Mouse (Mus musculus): ENCODE data around the gene Mtf1. TPM values are rescaled to one million over a fixed set of nuclear protein-coding genes. Genes with fewer than 3 reads are reported as not detected.

The Mtf1 gene
- polyA plus RNA-seq, 1 experiment, result 12.4 TPM

- H3K27me3 ChIP-seq (ENCODE audit: control insufficient read depth, insufficient read depth, low read length), result no peaks in the 10 kb centered on the region
- 94% methylated on average over 2 of the region's 2 CpGs for WGBS
- no peaks in the 10 kb centered on the region for H3K4me1 ChIP-seq (ENCODE audit: control insufficient read depth, insufficient read depth, insufficient read length, low read length)
- TF ChIP-seq CTCF (IDR thresholded peaks at IDR 0.05; ENCODE audit: extremely low read depth, insufficient read length, insufficient replicate concordance, low read depth, low read length), result no peak
- H3K27ac ChIP-seq (ENCODE audit: insufficient read depth, low read depth, low read length), result no peak overlapping the region
- H3K4me3 ChIP-seq (ENCODE audit: low read depth, low read length), result no peak overlapping the region
- H3K36me3 ChIP-seq (ENCODE audit: control insufficient read depth, insufficient read depth, low read length), result peaks cover 66% of the 10 kb centered on the region
Observed at GRCm38 (mm10) chr4:124796913-124797312, 5.0 kb upstream of the Mtf1 start.

GRCm38 (mm10) chr4:124802309-124803260 is 681 bp downstream of the Mtf1 start:
- Histone ChIP-seq H3K4me1 (ENCODE audit: control insufficient read depth, insufficient read depth, insufficient read length, low read length) (peaks cover 22% of the 10 kb centered on the region; the same call in 1 of the 2 replicates), H3K27me3 (ENCODE audit: control insufficient read depth, insufficient read depth, low read length) (no peaks in the 10 kb centered on the region), H3K4me3 (ENCODE audit: low read depth, low read length) (peak overlapping the region; percentile 97), H3K27ac (ENCODE audit: insufficient read depth, low read depth, low read length) (peak overlapping the region; percentile 100), H3K36me3 (ENCODE audit: control insufficient read depth, insufficient read depth, low read length) (peaks cover 40% of the 10 kb centered on the region)
- TF ChIP-seq CTCF (IDR thresholded peaks at IDR 0.05; ENCODE audit: extremely low read depth, insufficient read length, insufficient replicate concordance, low read depth, low read length) (no peak), POLR2A (IDR thresholded peaks at IDR 0.05; ENCODE audit: low read depth, low read length) (peak; percentile 42; the same call in 1 of the 2 replicates)
- WGBS, result under 1% methylated on average over 53 of the region's 53 CpGs

GRCm38 (mm10) chr4:124803406-124803805 is 1.5 kb downstream of the Mtf1 start:
- Histone ChIP-seq H3K4me1 (ENCODE audit: control insufficient read depth, insufficient read depth, insufficient read length, low read length) (peaks cover 24% of the 10 kb centered on the region; the same call in 1 of the 2 replicates), H3K27ac (ENCODE audit: insufficient read depth, low read depth, low read length) (peak overlapping the region; percentile 67), H3K27me3 (ENCODE audit: control insufficient read depth, insufficient read depth, low read length) (no peaks in the 10 kb centered on the region), H3K36me3 (ENCODE audit: control insufficient read depth, insufficient read depth, low read length) (peaks cover 34% of the 10 kb centered on the region), H3K4me3 (ENCODE audit: low read depth, low read length) (peak overlapping the region; percentile 58)
- WGBS, result 50% methylated on average over 6 of the region's 6 CpGs
- no peak for TF ChIP-seq POLR2A (IDR thresholded peaks at IDR 0.05; ENCODE audit: low read depth, low read length)
- TF ChIP-seq CTCF (IDR thresholded peaks at IDR 0.05; ENCODE audit: extremely low read depth, insufficient read length, insufficient replicate concordance, low read depth, low read length), result no peak

GRCm38 (mm10) chr4:124808511-124808910 is 6.6 kb downstream of the Mtf1 start:
- TF ChIP-seq CTCF (IDR thresholded peaks at IDR 0.05; ENCODE audit: extremely low read depth, insufficient read length, insufficient replicate concordance, low read depth, low read length) (no peak), POLR2A (IDR thresholded peaks at IDR 0.05; ENCODE audit: low read depth, low read length) (no peak)
- no peak overlapping the region for H3K4me3 ChIP-seq (ENCODE audit: low read depth, low read length)
- 68% methylated on average over 5 of the region's 5 CpGs for WGBS
- peaks cover 34% of the 10 kb centered on the region for H3K36me3 ChIP-seq (ENCODE audit: control insufficient read depth, insufficient read depth, low read length)
- peak overlapping the region; percentile 29; the same call in 1 of the 2 replicates for H3K27ac ChIP-seq (ENCODE audit: insufficient read depth, low read depth, low read length)
- peaks cover 27% of the 10 kb centered on the region; the same call in 1 of the 2 replicates for H3K4me1 ChIP-seq (ENCODE audit: control insufficient read depth, insufficient read depth, insufficient read length, low read length)
- H3K27me3 ChIP-seq (ENCODE audit: control insufficient read depth, insufficient read depth, low read length), result no peaks in the 10 kb centered on the region

GRCm38 (mm10) chr4:124809136-124809883 is 7.4 kb downstream of the Mtf1 start:
- TF ChIP-seq POLR2A (IDR thresholded peaks at IDR 0.05; ENCODE audit: low read depth, low read length) (no peak), CTCF (IDR thresholded peaks at IDR 0.05; ENCODE audit: extremely low read depth, insufficient read length, insufficient replicate concordance, low read depth, low read length) (no peak)
- Histone ChIP-seq H3K27me3 (ENCODE audit: control insufficient read depth, insufficient read depth, low read length) (no peaks in the 10 kb centered on the region), H3K27ac (ENCODE audit: insufficient read depth, low read depth, low read length) (0 out of 2 replicates have a peak overlapping the region, but pooled peaks have one; percentile 29), H3K4me3 (ENCODE audit: low read depth, low read length) (no peak overlapping the region), H3K36me3 (ENCODE audit: control insufficient read depth, insufficient read depth, low read length) (peaks cover 34% of the 10 kb centered on the region), H3K4me1 (ENCODE audit: control insufficient read depth, insufficient read depth, insufficient read length, low read length) (peaks cover 24% of the 10 kb centered on the region; the same call in 1 of the 2 replicates)
- WGBS, result 65% methylated on average over 9 of the region's 9 CpGs

GRCm38 (mm10) chr4:124810056-124810455 is 8.2 kb downstream of the Mtf1 start:
- TF ChIP-seq POLR2A (IDR thresholded peaks at IDR 0.05; ENCODE audit: low read depth, low read length) (no peak), CTCF (IDR thresholded peaks at IDR 0.05; ENCODE audit: extremely low read depth, insufficient read length, insufficient replicate concordance, low read depth, low read length) (no peak)
- 73% methylated on average over 7 of the region's 7 CpGs for WGBS
- peaks cover 32% of the 10 kb centered on the region for H3K36me3 ChIP-seq (ENCODE audit: control insufficient read depth, insufficient read depth, low read length)
- no peak overlapping the region for H3K4me3 ChIP-seq (ENCODE audit: low read depth, low read length)
- H3K27ac ChIP-seq (ENCODE audit: insufficient read depth, low read depth, low read length), result no peak overlapping the region
- H3K27me3 ChIP-seq (ENCODE audit: control insufficient read depth, insufficient read depth, low read length), result no peaks in the 10 kb centered on the region
- H3K4me1 ChIP-seq (ENCODE audit: control insufficient read depth, insufficient read depth, insufficient read length, low read length), result peaks cover 20% of the 10 kb centered on the region; the same call in 1 of the 2 replicates

All from small intestine, adult 2 months (tissue).